Mouse (Mus musculus): ENCODE results near the gene Hibadh. TPM values are rescaled to one million over a fixed set of nuclear protein-coding genes. Genes with fewer than 3 reads are reported as not detected.

Hibadh gene
- polyA plus RNA-seq, 1 experiment from 2014 or later, result 83.0 TPM

GRCm38 (mm10) chr6:52530861-52531260 lies 109.3 kb downstream of the Hibadh start:
- Histone ChIP-seq H3K4me1 (ENCODE audit: control insufficient read depth, low read depth, low read length) (no peaks in the 10 kb centered on the region), H3K27ac (ENCODE audit: low read length) (no peak overlapping the region), H3K36me3 (ENCODE audit: control insufficient read depth, insufficient read depth) (no peaks in the 10 kb centered on the region), H3K27me3 (ENCODE audit: control insufficient read depth, insufficient read depth, low read depth, low read length) (no peaks in the 10 kb centered on the region), H3K4me2 (ENCODE audit: low read depth, low read length) (no peak overlapping the region), H3K4me3 (ENCODE audit: low read depth, low read length) (no peak overlapping the region), H3K9me3 (replicated peaks; ENCODE audit: control insufficient read depth, low read length) (no peaks in the 10 kb centered on the region), H3K9ac (ENCODE audit: low read depth, low read length) (no peak overlapping the region)
- 71% methylated on average over 10 of the region's 10 CpGs for WGBS (ENCODE audit: insufficient replicate concordance)
- ATAC-seq (ENCODE audit: low read depth), result no peak

DNA sequence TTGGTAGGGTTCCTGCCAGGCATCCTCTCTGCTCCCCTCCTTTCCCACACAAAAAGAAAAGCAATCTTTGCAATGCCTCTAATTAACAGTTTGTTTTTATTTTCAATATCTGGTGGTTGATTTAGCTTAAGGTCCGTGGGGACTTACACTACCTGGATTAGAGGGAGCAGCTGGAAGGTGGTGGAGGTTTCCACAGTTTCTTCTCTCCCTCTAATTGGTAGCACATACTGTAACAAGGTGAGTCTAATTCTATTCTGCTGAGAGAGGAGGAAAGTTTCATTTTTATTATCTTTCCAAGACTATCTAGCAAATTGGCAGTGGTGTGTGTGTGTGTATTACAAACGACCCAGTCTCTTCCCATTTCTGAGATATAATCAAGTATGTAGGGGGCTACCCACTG lies 116.0 kb downstream of the Hibadh start:
- no peak overlapping the region for H3K4me3 ChIP-seq (ENCODE audit: low read depth, low read length)
- no peak overlapping the region for H3K27ac ChIP-seq (ENCODE audit: low read length)
- H3K27me3 ChIP-seq (ENCODE audit: control insufficient read depth, insufficient read depth, low read depth, low read length), result no peaks in the 10 kb centered on the region
- no peak for ATAC-seq (ENCODE audit: low read depth)
- no peak overlapping the region for H3K9ac ChIP-seq (ENCODE audit: low read depth, low read length)
- H3K4me1 ChIP-seq (ENCODE audit: control insufficient read depth, low read depth, low read length), result no peaks in the 10 kb centered on the region
- no peaks in the 10 kb centered on the region for H3K9me3 ChIP-seq (replicated peaks; ENCODE audit: control insufficient read depth, low read length)
- 33% methylated on average over 2 of the region's 2 CpGs for WGBS (ENCODE audit: insufficient replicate concordance)
- no peaks in the 10 kb centered on the region for H3K36me3 ChIP-seq (ENCODE audit: control insufficient read depth, insufficient read depth)
- no peak overlapping the region for H3K4me2 ChIP-seq (ENCODE audit: low read depth, low read length)

GRCm38 (mm10) chr6:52518704-52519103 lies 121.5 kb downstream of the Hibadh start:
- WGBS (ENCODE audit: insufficient replicate concordance), result 64% methylated on average over 10 of the region's 10 CpGs
- ATAC-seq (ENCODE audit: low read depth), result no peak
- no peaks in the 10 kb centered on the region for H3K4me1 ChIP-seq (ENCODE audit: control insufficient read depth, low read depth, low read length)
- H3K36me3 ChIP-seq (ENCODE audit: control insufficient read depth, insufficient read depth), result no peaks in the 10 kb centered on the region
- H3K4me3 ChIP-seq (ENCODE audit: low read depth, low read length), result no peak overlapping the region
- H3K9me3 ChIP-seq (replicated peaks; ENCODE audit: control insufficient read depth, low read length), result no peaks in the 10 kb centered on the region
- no peak overlapping the region for H3K9ac ChIP-seq (ENCODE audit: low read depth, low read length)
- H3K27me3 ChIP-seq (ENCODE audit: control insufficient read depth, insufficient read depth, low read depth, low read length), result no peaks in the 10 kb centered on the region
- H3K4me2 ChIP-seq (ENCODE audit: low read depth, low read length), result no peak overlapping the region
- H3K27ac ChIP-seq (ENCODE audit: low read length), result no peak overlapping the region

GRCm38 (mm10) chr6:52517272-52517671 lies 122.9 kb downstream of the Hibadh start:
- H3K4me2 ChIP-seq (ENCODE audit: low read depth, low read length), result no peak overlapping the region
- no peak overlapping the region for H3K9ac ChIP-seq (ENCODE audit: low read depth, low read length)
- WGBS (ENCODE audit: insufficient replicate concordance), result 60% methylated on average over 5 of the region's 5 CpGs
- no peaks in the 10 kb centered on the region for H3K36me3 ChIP-seq (ENCODE audit: control insufficient read depth, insufficient read depth)
- ATAC-seq (ENCODE audit: low read depth), result no peak
- H3K4me1 ChIP-seq (ENCODE audit: control insufficient read depth, low read depth, low read length), result no peaks in the 10 kb centered on the region
- no peaks in the 10 kb centered on the region for H3K9me3 ChIP-seq (replicated peaks; ENCODE audit: control insufficient read depth, low read length)
- H3K4me3 ChIP-seq (ENCODE audit: low read depth, low read length), result no peak overlapping the region
- no peaks in the 10 kb centered on the region for H3K27me3 ChIP-seq (ENCODE audit: control insufficient read depth, insufficient read depth, low read depth, low read length)
- H3K27ac ChIP-seq (ENCODE audit: low read length), result no peak overlapping the region

- no peak overlapping the region for H3K4me3 ChIP-seq (ENCODE audit: low read depth, low read length)
- no peak overlapping the region for H3K4me2 ChIP-seq (ENCODE audit: low read depth, low read length)
- no peaks in the 10 kb centered on the region for H3K36me3 ChIP-seq (ENCODE audit: control insufficient read depth, insufficient read depth)
- H3K9me3 ChIP-seq (replicated peaks; ENCODE audit: control insufficient read depth, low read length), result no peaks in the 10 kb centered on the region
- 36% methylated on average over 4 of the region's 4 CpGs for WGBS (ENCODE audit: insufficient replicate concordance)
- no peaks in the 10 kb centered on the region for H3K27me3 ChIP-seq (ENCODE audit: control insufficient read depth, insufficient read depth, low read depth, low read length)
- H3K4me1 ChIP-seq (ENCODE audit: control insufficient read depth, low read depth, low read length), result no peaks in the 10 kb centered on the region
- H3K9ac ChIP-seq (ENCODE audit: low read depth, low read length), result no peak overlapping the region
- no peak for ATAC-seq (ENCODE audit: low read depth)
- no peak overlapping the region for H3K27ac ChIP-seq (ENCODE audit: low read length)
Measured at GRCm38 (mm10) chr6:52513876-52514405, 126.2 kb downstream of the Hibadh start.

- Histone ChIP-seq H3K36me3 (ENCODE audit: control insufficient read depth, insufficient read depth) (no peaks in the 10 kb centered on the region), H3K9ac (ENCODE audit: low read depth, low read length) (no peak overlapping the region), H3K9me3 (replicated peaks; ENCODE audit: control insufficient read depth, low read length) (no peaks in the 10 kb centered on the region), H3K27ac (ENCODE audit: low read length) (no peak overlapping the region), H3K4me1 (ENCODE audit: control insufficient read depth, low read depth, low read length) (no peaks in the 10 kb centered on the region), H3K4me2 (ENCODE audit: low read depth, low read length) (no peak overlapping the region), H3K27me3 (ENCODE audit: control insufficient read depth, insufficient read depth, low read depth, low read length) (no peaks in the 10 kb centered on the region), H3K4me3 (ENCODE audit: low read depth, low read length) (no peak overlapping the region)
- no peak for ATAC-seq (ENCODE audit: low read depth)
- WGBS (ENCODE audit: insufficient replicate concordance), result 60% methylated on average over 3 of the region's 3 CpGs
Measured at GRCm38 (mm10) chr6:52508789-52509188, 131.4 kb downstream of the Hibadh start.

GRCm38 (mm10) chr6:52507946-52508345 lies 132.2 kb downstream of the Hibadh start:
- H3K4me1 ChIP-seq (ENCODE audit: control insufficient read depth, low read depth, low read length), result no peaks in the 10 kb centered on the region
- whole genome bisulfite sequencing (ENCODE audit: insufficient replicate concordance), result 58% methylated on average over 7 of the region's 7 CpGs
- no peak for ATAC-seq (ENCODE audit: low read depth)

GRCm38 (mm10) chr6:52507171-52507570 lies 133.0 kb downstream of the Hibadh start:
- Histone ChIP-seq H3K27me3 (ENCODE audit: control insufficient read depth, insufficient read depth, low read depth, low read length) (no peaks in the 10 kb centered on the region), H3K4me2 (ENCODE audit: low read depth, low read length) (no peak overlapping the region), H3K4me1 (ENCODE audit: control insufficient read depth, low read depth, low read length) (no peaks in the 10 kb centered on the region), H3K9ac (ENCODE audit: low read depth, low read length) (no peak overlapping the region), H3K4me3 (ENCODE audit: low read depth, low read length) (no peak overlapping the region), H3K9me3 (replicated peaks; ENCODE audit: control insufficient read depth, low read length) (no peaks in the 10 kb centered on the region), H3K27ac (ENCODE audit: low read length) (no peak overlapping the region), H3K36me3 (ENCODE audit: control insufficient read depth, insufficient read depth) (no peaks in the 10 kb centered on the region)
- no peak for ATAC-seq (ENCODE audit: low read depth)
- WGBS (ENCODE audit: insufficient replicate concordance), result 59% methylated on average over 5 of the region's 5 CpGs

More at GRCm38 (mm10) chr6:52507946-52508345, 132.2 kb downstream of the Hibadh start:
- Histone ChIP-seq H3K27ac (ENCODE audit: low read length) (no peak overlapping the region), H3K4me2 (ENCODE audit: low read depth, low read length) (no peak overlapping the region), H3K27me3 (ENCODE audit: control insufficient read depth, insufficient read depth, low read depth, low read length) (no peaks in the 10 kb centered on the region), H3K9ac (ENCODE audit: low read depth, low read length) (no peak overlapping the region), H3K36me3 (ENCODE audit: control insufficient read depth, insufficient read depth) (no peaks in the 10 kb centered on the region), H3K9me3 (replicated peaks; ENCODE audit: control insufficient read depth, low read length) (no peaks in the 10 kb centered on the region), H3K4me3 (ENCODE audit: low read depth, low read length) (no peak overlapping the region)

GRCm38 (mm10) chr6:52505777-52506755 lies 134.1 kb downstream of the Hibadh start:
- H3K9me3 ChIP-seq (replicated peaks; ENCODE audit: control insufficient read depth, low read length), result no peaks in the 10 kb centered on the region
- 71% methylated on average over 9 of the region's 9 CpGs for WGBS (ENCODE audit: insufficient replicate concordance)
- H3K4me3 ChIP-seq (ENCODE audit: low read depth, low read length), result no peak overlapping the region
- no peaks in the 10 kb centered on the region for H3K4me1 ChIP-seq (ENCODE audit: control insufficient read depth, low read depth, low read length)
- H3K27me3 ChIP-seq (ENCODE audit: control insufficient read depth, insufficient read depth, low read depth, low read length), result no peaks in the 10 kb centered on the region
- no peak overlapping the region for H3K4me2 ChIP-seq (ENCODE audit: low read depth, low read length)
- H3K9ac ChIP-seq (ENCODE audit: low read depth, low read length), result no peak overlapping the region
- no peak overlapping the region for H3K27ac ChIP-seq (ENCODE audit: low read length)
- H3K36me3 ChIP-seq (ENCODE audit: control insufficient read depth, insufficient read depth), result no peaks in the 10 kb centered on the region
- ATAC-seq (ENCODE audit: low read depth), result no peak

Measured in liver, embryonic 16.5 days (tissue).